Mouse (Mus musculus): ENCODE results near the gene P4ha2. TPM values are rescaled to one million over a fixed set of nuclear protein-coding genes. Genes with fewer than 3 reads are reported as not detected.

Gene P4ha2
- polyA plus RNA-seq, 1 experiment from 2014 or later, result 18.4 TPM

- Histone ChIP-seq H3K4me2 (ENCODE audit: low read depth) (no peak overlapping the region), H3K4me1 (ENCODE audit: control insufficient read depth, insufficient read depth, low read length) (no peaks in the 10 kb centered on the region), H3K9me3 (ENCODE audit: control insufficient read depth, low read length) (no peaks in the 10 kb centered on the region), H3K9ac (ENCODE audit: low read length) (no peak overlapping the region), H3K4me3 (ENCODE audit: low read depth, low read length) (no peak overlapping the region), H3K27me3 (ENCODE audit: control insufficient read depth, insufficient read depth, low read length) (no peaks in the 10 kb centered on the region), H3K36me3 (ENCODE audit: control insufficient read depth, insufficient read depth, low read length) (no peaks in the 10 kb centered on the region), H3K27ac (ENCODE audit: low read depth, low read length) (no peak overlapping the region)
- no peak for ATAC-seq (ENCODE audit: insufficient read depth, low FRiP score, low TSS enrichment)
- no peak for DNase-seq (ENCODE audit: low spot score)
- WGBS, result 7% methylated on average over 1 of the region's 1 CpGs
Measured at GRCm38 (mm10) chr11:54162968-54163367, 63.1 kb downstream of the P4ha2 start.

GRCm38 (mm10) chr11:54169432-54170295 lies 69.8 kb downstream of the P4ha2 start:
- DNase-seq (ENCODE audit: low spot score) (no peak), ATAC-seq (ENCODE audit: insufficient read depth, low FRiP score, low TSS enrichment) (no peak)
- no peak overlapping the region for H3K9ac ChIP-seq (ENCODE audit: low read length)
- no peak overlapping the region for H3K4me2 ChIP-seq (ENCODE audit: low read depth)
- H3K4me1 ChIP-seq (ENCODE audit: control insufficient read depth, insufficient read depth, low read length), result no peaks in the 10 kb centered on the region
- WGBS, result 91% methylated on average over 3 of the region's 3 CpGs
- no peaks in the 10 kb centered on the region for H3K36me3 ChIP-seq (ENCODE audit: control insufficient read depth, insufficient read depth, low read length)
- H3K27ac ChIP-seq (ENCODE audit: low read depth, low read length), result no peak overlapping the region
- H3K4me3 ChIP-seq (ENCODE audit: low read depth, low read length), result no peak overlapping the region
- H3K27me3 ChIP-seq (ENCODE audit: control insufficient read depth, insufficient read depth, low read length), result no peaks in the 10 kb centered on the region
- H3K9me3 ChIP-seq (ENCODE audit: control insufficient read depth, low read length), result no peaks in the 10 kb centered on the region

DNA sequence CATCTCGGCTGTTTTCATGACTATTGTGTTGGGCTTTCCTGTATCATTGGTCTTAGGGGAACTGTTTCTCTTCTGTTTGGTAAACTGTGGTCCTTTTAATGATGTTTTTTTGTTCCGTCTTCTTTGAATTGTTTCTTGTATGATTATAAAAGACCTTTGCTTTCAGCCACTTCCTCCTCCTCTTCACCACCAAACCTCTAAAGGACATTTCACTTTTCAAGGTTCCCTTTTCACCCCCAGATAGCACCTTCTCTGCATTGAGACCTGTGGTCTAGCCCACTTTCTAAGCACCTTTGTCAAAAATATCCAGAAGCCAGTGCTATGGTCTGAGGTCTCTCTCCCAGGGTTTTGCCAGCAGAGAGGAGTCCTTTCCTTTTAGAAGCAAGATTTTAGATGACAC lies 71.3 kb downstream of the P4ha2 start:
- no peak for ATAC-seq (ENCODE audit: insufficient read depth, low FRiP score, low TSS enrichment)

GRCm38 (mm10) chr11:54174226-54174625 lies 74.3 kb downstream of the P4ha2 start:
- WGBS, result 90% methylated on average over 4 of the region's 4 CpGs
- Histone ChIP-seq H3K4me1 (ENCODE audit: control insufficient read depth, insufficient read depth, low read length) (no peaks in the 10 kb centered on the region), H3K9ac (ENCODE audit: low read length) (no peak overlapping the region), H3K27ac (ENCODE audit: low read depth, low read length) (no peak overlapping the region), H3K27me3 (ENCODE audit: control insufficient read depth, insufficient read depth, low read length) (no peaks in the 10 kb centered on the region), H3K4me2 (ENCODE audit: low read depth) (no peak overlapping the region), H3K4me3 (ENCODE audit: low read depth, low read length) (no peak overlapping the region), H3K9me3 (ENCODE audit: control insufficient read depth, low read length) (no peaks in the 10 kb centered on the region), H3K36me3 (ENCODE audit: control insufficient read depth, insufficient read depth, low read length) (no peaks in the 10 kb centered on the region)
- DNase-seq (ENCODE audit: low spot score), result no peak
- no peak for ATAC-seq (ENCODE audit: insufficient read depth, low FRiP score, low TSS enrichment)

More for the DNA sequence above, 71.3 kb downstream of the P4ha2 start:
- no peak overlapping the region for H3K9ac ChIP-seq (ENCODE audit: low read length)
- 89% methylated on average over 2 of the region's 2 CpGs for WGBS
- no peaks in the 10 kb centered on the region for H3K36me3 ChIP-seq (ENCODE audit: control insufficient read depth, insufficient read depth, low read length)
- H3K9me3 ChIP-seq (ENCODE audit: control insufficient read depth, low read length), result no peaks in the 10 kb centered on the region
- no peaks in the 10 kb centered on the region for H3K27me3 ChIP-seq (ENCODE audit: control insufficient read depth, insufficient read depth, low read length)
- no peak overlapping the region for H3K27ac ChIP-seq (ENCODE audit: low read depth, low read length)
- no peak overlapping the region for H3K4me3 ChIP-seq (ENCODE audit: low read depth, low read length)
- no peak for DNase-seq (ENCODE audit: low spot score)
- no peaks in the 10 kb centered on the region for H3K4me1 ChIP-seq (ENCODE audit: control insufficient read depth, insufficient read depth, low read length)
- H3K4me2 ChIP-seq (ENCODE audit: low read depth), result no peak overlapping the region

- Histone ChIP-seq H3K9me3 (ENCODE audit: control insufficient read depth, low read length) (no peaks in the 10 kb centered on the region), H3K27me3 (ENCODE audit: control insufficient read depth, insufficient read depth, low read length) (no peaks in the 10 kb centered on the region), H3K27ac (ENCODE audit: low read depth, low read length) (no peak overlapping the region), H3K9ac (ENCODE audit: low read length) (no peak overlapping the region), H3K4me3 (ENCODE audit: low read depth, low read length) (no peak overlapping the region), H3K4me1 (ENCODE audit: control insufficient read depth, insufficient read depth, low read length) (no peaks in the 10 kb centered on the region), H3K36me3 (ENCODE audit: control insufficient read depth, insufficient read depth, low read length) (no peaks in the 10 kb centered on the region), H3K4me2 (ENCODE audit: low read depth) (no peak overlapping the region)
- 69% methylated on average over 2 of the region's 2 CpGs for WGBS
- DNase-seq (ENCODE audit: low spot score) (no peak), ATAC-seq (ENCODE audit: insufficient read depth, low FRiP score, low TSS enrichment) (no peak)
Measured at GRCm38 (mm10) chr11:54174877-54175276, 75.0 kb downstream of the P4ha2 start.

Other genes with a start within 250 kb of the P4ha2 start
- not detected in 2 replicates for gene Gm12216, start 240.8 kb upstream of the P4ha2 start, polyA plus RNA-seq (2014; fragmentation: Nextera tagmentation; extraction: Ambion mirVana)
- gene Slc22a5, start 208.4 kb upstream of the P4ha2 start, polyA plus RNA-seq (2014; fragmentation: Nextera tagmentation; extraction: Ambion mirVana), result 7.8 and 8.7 TPM in 2 replicates
- 1.6 and 2.9 TPM in 2 replicates for gene Slc22a21, start 119.8 kb upstream of the P4ha2 start, polyA plus RNA-seq (2014; fragmentation: Nextera tagmentation; extraction: Ambion mirVana)
- gene Slc22a4, start 72.0 kb upstream of the P4ha2 start, polyA plus RNA-seq (2014; fragmentation: Nextera tagmentation; extraction: Ambion mirVana), result 0.72 and 1.2 TPM in 2 replicates
- 59.7 and 65.1 TPM in 2 replicates for gene Pdlim4, start 31.1 kb upstream of the P4ha2 start, polyA plus RNA-seq (2014; fragmentation: Nextera tagmentation; extraction: Ambion mirVana)
- not detected in 2 replicates for gene Csf2, start 149.6 kb downstream of the P4ha2 start, polyA plus RNA-seq (2014; fragmentation: Nextera tagmentation; extraction: Ambion mirVana)
- not detected in 2 replicates for gene Il3, start 167.2 kb downstream of the P4ha2 start, polyA plus RNA-seq (2014; fragmentation: Nextera tagmentation; extraction: Ambion mirVana)
- gene Acsl6, start 203.7 kb downstream of the P4ha2 start, polyA plus RNA-seq (2014; fragmentation: Nextera tagmentation; extraction: Ambion mirVana), result 16.6 and 17.7 TPM in 2 replicates

Measured in neural tube, embryonic 11.5 days (tissue).